Mouse (Mus musculus) layer of hippocampus, postnatal 25 days (tissue): ENCODE measurements around the gene Mex3d. TPM values are rescaled to one million over a fixed set of nuclear protein-coding genes. Genes with fewer than 3 reads are reported as not detected.

Experiments used
- DNase-seq, 2 experiments: peaks; one replicate each; pipeline ENCODE4 v3.0.0; 2022; ENCODE audit warnings: mixed read lengths in 2 of 2, low spot score in 1 of 2; ENCODE audit errors: extremely low spot score in 1 of 2
- total RNA-seq, 2 experiments: library from RNA; stranded (reverse); gene quantifications; 2 replicates each; pipeline ENCODE4 v1.2.3; 2021

Gene Mex3d
- total RNA-seq, 2 experiments from 2014 or later: 18.9 to 19.3 TPM

GRCm38 (mm10) chr10:80388731-80389130 lies 1.3 kb upstream of the Mex3d start:
- DNase-seq: no peak

- DNase-seq: no peak
These were observed 556 bp downstream of the Mex3d start for GRCm38 (mm10) chr10:80386735-80387471.

- no peak for DNase-seq
These were observed 1.4 kb downstream of the Mex3d start for GRCm38 (mm10) chr10:80385811-80386734.

DNA sequence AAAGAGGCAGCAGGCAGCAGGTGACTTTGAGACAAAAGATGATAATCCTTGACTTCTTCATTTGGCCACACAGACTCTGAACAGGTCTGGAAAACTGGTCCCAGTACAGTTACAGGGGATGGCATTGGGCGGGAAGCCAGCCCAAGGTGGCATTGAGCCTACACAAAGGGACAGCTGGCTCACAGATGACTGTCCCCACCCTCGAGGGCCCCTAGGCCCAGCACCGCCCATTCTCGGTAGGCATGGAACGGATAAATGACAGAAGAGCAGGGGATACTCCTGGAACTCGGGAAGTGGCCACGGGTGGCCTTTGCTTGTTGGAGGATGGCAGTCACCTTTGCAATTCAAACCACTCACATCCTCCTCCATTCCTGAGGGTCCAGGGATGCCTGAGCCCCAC lies 2.1 kb downstream of the Mex3d start:
- no peak for DNase-seq

DNA sequence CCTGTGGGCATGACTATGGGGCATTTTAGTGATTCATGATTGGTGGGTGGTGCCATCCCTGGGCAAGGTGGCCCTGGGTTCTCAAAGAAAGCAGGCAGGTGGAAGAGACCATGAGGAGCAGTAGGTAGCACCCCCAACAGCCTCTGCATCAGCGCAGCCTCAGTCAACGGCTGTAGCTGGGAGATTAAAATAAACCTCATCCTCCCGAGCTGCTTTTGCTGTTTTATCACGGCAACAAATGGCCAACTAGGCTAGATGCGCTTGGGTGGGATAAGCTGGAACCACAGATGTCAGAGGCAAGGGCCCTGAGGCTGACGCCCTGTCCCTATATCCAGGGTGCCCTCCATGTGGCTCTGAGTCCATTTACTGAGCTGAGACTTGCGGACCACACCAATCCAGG lies 2.8 kb downstream of the Mex3d start:
- DNase-seq: no peak

GRCm38 (mm10) chr10:80384115-80384639 lies 3.3 kb downstream of the Mex3d start:
- DNase-seq: no peak

DNA sequence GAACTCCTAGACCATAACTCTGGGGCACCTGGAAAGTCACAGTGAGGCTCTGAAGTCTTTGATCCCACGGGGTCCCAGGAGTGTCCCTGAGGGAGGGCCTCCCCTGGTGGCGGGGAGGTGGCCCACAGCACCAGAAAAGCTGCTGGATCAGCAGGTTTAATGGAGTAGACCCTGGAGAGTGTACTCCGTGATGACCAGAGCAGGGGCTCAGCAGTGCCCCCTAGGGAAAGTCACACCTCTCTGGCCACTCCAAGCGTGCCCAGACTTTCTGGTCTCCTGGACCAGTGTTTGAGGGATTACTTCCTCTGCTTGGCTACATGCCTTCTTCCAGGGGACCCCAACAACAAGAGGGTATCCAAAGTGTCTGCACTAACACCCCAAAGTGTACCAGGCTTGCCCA lies 4.0 kb downstream of the Mex3d start:
- no peak for DNase-seq

GRCm38 (mm10) chr10:80382641-80383365 lies 4.7 kb downstream of the Mex3d start:
- no peak for DNase-seq

DNA sequence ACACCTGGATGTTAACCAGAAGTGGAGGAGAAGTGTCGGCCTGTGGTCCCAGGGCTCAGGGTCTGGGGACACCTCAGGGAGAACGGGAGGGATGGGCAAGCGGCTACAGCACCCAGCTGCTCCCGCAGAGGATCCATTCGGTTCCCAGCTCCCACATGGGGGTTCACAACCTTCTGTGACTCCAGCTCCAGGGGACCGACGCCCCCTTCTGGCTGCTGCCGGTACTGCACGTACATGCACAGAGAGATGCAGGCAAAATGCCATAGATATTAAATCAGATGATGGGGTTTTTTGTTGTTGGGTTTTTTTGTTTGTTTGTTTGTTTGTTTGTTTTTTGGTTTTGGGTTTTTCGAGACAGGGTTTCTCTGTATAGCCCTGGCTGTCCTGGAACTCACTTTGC lies 9.7 kb downstream of the Mex3d start:
- DNase-seq: no peak

GRCm38 (mm10) chr10:80376160-80376559 lies 11.3 kb downstream of the Mex3d start:
- DNase-seq: peak; percentile 81 to 98

- peak; percentile 44 to 81 for DNase-seq
These were observed 13.4 kb downstream of the Mex3d start for GRCm38 (mm10) chr10:80374063-80374462.

DNA sequence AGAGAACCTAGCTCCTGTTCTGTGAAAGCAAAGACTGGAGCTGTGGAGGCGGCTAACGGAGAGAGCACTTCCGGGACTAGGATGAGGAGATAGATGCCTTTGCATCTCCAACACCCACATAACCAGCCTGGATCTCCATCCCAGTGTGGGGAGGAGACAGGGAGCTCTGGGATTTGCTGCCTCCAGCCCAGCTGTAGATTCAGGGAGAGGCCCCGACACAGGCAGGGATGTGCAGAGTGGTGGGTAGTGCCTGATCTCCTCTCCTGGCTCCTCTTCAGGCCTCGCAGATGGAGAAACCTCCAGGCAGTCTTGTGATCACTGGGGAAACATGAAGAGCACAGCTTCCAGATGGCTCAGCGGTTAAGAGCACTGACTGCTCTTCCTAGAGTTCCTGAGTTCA lies 14.8 kb downstream of the Mex3d start:
- DNase-seq: no peak

DNA sequence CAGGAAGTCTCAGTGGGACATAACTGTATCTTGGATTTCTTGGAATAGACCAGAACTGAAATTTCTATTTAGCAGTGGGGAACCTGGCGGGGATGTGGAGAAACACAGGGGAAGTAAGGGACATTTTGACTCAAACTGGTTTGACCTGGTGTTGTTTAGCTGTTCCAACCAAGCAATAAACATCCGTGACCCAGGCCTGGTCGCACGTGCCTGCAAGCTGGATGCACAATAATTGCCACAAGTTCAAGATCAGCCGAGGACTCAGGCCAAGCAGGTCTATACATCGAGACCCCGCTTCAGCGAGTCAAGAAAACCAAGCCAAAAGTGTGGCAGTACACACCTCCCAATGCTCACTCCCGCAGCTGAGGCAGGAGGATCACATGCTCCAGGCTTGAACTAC lies 15.5 kb downstream of the Mex3d start:
- DNase-seq: no peak

DNA sequence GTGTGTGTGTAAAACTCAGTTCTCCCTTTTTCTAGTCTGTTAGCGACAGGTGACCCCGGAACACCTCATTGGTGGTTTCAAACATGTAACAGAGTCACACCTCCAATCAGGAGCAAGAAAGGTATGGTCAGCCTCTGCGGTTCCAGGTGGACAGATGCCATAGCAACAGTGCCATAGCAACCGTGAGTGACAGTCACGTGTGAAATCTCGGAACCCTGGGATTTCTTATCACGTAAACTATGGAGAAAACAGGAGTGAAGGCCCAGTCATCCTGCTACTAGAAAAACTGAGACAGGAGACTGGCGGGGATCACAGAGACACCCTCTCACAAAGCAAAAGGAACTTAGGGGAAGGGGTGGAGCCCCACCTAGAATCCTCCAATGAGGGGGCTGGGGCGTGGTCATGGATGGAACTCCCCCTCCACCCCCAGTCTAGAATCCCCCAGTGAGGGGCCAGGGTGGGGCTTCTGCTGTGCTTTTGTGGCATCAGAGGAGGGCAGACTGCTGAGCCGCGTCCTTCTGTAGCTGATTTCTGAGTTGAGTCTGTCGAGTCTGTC lies 16.0 kb downstream of the Mex3d start:
- no peak for DNase-seq

- no peak for DNase-seq
These were observed 17.3 kb downstream of the Mex3d start for GRCm38 (mm10) chr10:80369995-80370747.

GRCm38 (mm10) chr10:80368392-80368791 lies 19.1 kb downstream of the Mex3d start:
- no peak for DNase-seq

GRCm38 (mm10) chr10:80367954-80368353 lies 19.5 kb downstream of the Mex3d start:
- no peak for DNase-seq

- DNase-seq: no peak
These were observed 21.7 kb downstream of the Mex3d start for GRCm38 (mm10) chr10:80365736-80366135.

DNA sequence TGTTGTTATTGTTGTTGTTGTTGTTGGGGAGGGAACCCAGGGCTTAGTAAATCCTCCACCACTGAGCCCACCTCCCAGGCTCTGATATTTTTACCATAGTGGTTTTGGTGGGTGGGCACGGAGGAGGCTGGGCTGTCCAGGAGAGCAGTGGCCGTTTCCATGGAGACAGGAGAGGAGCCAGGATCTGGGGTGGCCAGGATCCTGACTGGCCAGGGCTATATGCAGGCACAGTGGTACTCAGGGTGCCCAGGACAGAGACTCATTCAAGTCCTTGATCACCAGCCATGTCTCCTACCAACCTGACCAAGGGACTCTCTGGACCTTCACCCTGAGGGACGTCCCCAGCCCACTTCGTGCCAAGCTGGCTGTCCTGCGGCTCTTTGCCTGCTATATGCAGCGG lies 23.7 kb downstream of the Mex3d start:
- DNase-seq: no peak
